Mouse (Mus musculus) cerebellum, adult 2 months (tissue): ENCODE results near the gene Spns3.

Experiments
- CTCF ChIP-seq: fragments of 200-500 bp; IDR thresholded peaks from 2 replicates; pipeline ENCODE4 v1.5.1; 2011; ENCODE audit warnings: low read depth, mild to moderate bottlenecking, control low read depth, low read length, moderate library complexity, borderline replicate concordance; ENCODE audit not compliant: insufficient read depth
- POLR2A ChIP-seq: fragments of 200-500 bp; IDR thresholded peaks from 2 replicates; pipeline ENCODE4 v1.6.1; 2011; ENCODE audit warnings: low read length, control low read depth, borderline replicate concordance; ENCODE audit not compliant: insufficient read depth

GRCm38 (mm10) chr11:72566304-72566703, 16.0 kb upstream of the Spns3 start:
- TF ChIP-seq CTCF = no peak
- no peak for TF ChIP-seq POLR2A
